Mouse (Mus musculus) brain, embryonic 14.5 days (tissue): ENCODE data around the gene Zfp994.
"Not testable (repeated sequence)": the region's sequence is repeated elsewhere in the genome, so short reads cannot be mapped to it uniquely, and the experiment has no call there.

Source experiments
- CTCF ChIP-seq: fragments of 200-500 bp; IDR thresholded peaks from 2 replicates; pipeline ENCODE4 v1.5.1; 2012; ENCODE audit warnings: inconsistent platforms, mild to moderate bottlenecking, moderate library complexity, borderline replicate concordance; ENCODE audit not compliant: insufficient read depth, insufficient read length; ENCODE audit errors: extremely low read depth
- POLR2A ChIP-seq: fragments of 200-500 bp; IDR thresholded peaks from 2 replicates; pipeline ENCODE4 v1.6.1; 2012; ENCODE audit warnings: mild to moderate bottlenecking, inconsistent platforms, borderline replicate concordance; ENCODE audit not compliant: poor library complexity, insufficient read depth, insufficient read length, severe bottlenecking; ENCODE audit errors: extremely low read depth

- not testable (repeated sequence) for TF ChIP-seq POLR2A, CTCF
These were observed 59.6 kb downstream of the Zfp994 start, which contains the start of gene Zfp947 for GRCm38 (mm10) chr17:22165722-22166294.
